Mouse (Mus musculus) cerebellum, adult 18-20 months (tissue): ENCODE results near the gene Btbd35f15.
"Not testable (repeated sequence)": the region's sequence is repeated elsewhere in the genome, so short reads cannot be mapped to it uniquely, and the experiment has no call there.

ENCODE experiments used
- DNase-seq, 2 experiments: peaks; one replicate each; pipeline ENCODE4 v3.0.0; 2021

The Btbd35f15 gene

GRCm38 (mm10) chrX:33577214-33577613 is at the start of gene Btbd35f15:
TSS of gene Btbd35f15 (minus strand) at chrX:33577314.
- DNase-seq: not testable (repeated sequence)
